Mouse (Mus musculus) MEL-GATA-1-ER (cell line): Measurements from ENCODE around the gene Slc7a11.
A peak's percentile ranks its signal among the peaks of the same experiment; 100 is the strongest.

Experiments used
- DNase-seq: peaks from one replicate; pipeline ENCODE4 v3.0.0-alpha.2; 2012; ENCODE audit warnings: low read depth; ENCODE audit errors: extremely low read depth

Gene Slc7a11

DNA sequence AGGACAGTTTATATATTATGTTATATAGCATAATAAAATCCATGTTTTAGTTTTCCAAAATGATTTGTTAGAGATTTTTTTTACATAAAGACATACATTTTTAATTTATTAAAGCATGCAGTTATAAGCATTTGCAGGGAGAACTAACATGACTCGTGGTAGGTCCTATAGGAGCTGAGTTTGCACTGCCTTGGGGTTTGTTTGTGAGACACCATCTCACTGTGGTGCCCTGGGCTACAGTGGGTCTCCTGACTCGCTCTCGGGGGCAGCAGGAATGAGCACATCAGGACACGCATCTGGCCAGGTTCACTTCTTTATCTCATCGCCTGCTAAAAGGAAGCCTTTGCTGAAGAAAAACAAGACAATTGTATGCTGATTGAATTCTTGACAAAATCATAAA, 257.0 kb downstream of the Slc7a11 start:
- DNase-seq, result no peak

DNA sequence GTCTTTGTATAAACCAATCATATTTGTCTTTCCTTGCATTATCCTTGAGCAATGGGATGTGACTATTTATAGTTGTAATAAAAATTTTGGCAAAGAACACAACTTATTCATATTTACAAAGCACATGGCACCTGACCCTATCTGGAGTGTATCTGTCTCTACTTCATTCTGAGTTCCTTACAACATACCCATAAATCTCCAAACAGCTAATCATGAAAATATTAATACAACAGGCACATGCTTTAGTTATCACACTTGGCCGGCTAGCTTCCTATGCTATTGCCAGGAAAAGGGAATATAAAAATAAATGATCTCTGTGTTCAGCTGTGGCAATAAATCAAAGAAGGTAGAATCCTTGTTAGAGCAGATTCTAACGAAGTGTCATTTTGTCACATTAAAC, 257.5 kb downstream of the Slc7a11 start:
- DNase-seq, result no peak

DNA sequence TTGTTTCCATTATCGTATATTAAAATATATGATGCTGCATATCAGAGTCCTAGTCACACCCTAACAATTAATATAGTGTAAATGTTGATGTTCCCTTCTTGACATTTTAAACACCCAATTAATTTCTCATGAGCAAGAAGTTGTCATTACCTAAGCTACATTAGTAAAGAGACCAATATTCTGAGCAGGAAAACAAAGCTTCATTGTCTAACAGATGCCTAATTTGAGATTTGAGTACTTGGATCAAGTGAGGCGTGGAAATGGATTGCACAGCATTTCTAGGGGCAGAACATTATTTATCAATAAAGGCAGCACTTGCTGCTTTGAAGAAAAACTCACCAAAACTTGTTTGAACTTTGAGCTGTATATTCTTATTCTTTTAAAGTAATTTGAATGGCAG, 282.7 kb downstream of the Slc7a11 start:
- no peak for DNase-seq

DNA sequence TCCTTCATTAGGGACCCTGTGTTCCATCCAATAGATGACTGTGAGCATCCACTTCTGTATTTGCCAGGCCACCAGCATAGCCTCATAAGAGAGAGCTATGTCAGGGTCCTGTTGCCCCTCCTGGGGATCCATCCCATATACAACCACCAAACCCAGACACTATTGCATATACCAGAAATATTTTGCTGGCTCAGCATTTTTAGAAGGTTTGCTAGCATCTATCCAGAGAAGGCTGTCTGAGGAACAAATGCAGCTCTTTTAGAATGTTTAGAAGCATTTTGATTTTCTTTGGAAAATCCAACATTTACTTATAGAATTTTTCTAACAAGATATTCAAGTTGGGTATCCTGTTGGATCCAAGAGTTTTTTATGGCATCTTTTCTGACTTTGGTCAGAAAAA, 299.3 kb downstream of the Slc7a11 start:
- no peak for DNase-seq

DNA sequence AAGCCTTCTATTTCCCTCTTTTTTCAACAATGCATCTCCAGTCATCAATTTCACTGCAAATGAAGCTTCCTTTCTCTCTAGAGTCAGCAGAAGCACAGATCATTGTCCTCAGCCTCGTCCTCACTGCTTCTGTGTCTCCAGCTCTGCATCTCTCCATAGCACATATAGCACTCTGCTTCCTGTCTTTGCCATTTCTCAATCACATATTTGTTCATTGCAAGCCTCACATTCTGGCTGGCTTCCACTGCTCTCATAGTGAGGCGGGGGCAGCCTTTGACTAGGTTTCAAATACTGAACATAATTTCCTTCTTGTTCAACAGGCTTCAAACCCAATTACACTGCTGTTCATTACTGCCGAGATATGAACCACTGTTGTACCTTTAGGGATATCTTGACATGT, 305.1 kb downstream of the Slc7a11 start:
- DNase-seq, result no peak

DNA sequence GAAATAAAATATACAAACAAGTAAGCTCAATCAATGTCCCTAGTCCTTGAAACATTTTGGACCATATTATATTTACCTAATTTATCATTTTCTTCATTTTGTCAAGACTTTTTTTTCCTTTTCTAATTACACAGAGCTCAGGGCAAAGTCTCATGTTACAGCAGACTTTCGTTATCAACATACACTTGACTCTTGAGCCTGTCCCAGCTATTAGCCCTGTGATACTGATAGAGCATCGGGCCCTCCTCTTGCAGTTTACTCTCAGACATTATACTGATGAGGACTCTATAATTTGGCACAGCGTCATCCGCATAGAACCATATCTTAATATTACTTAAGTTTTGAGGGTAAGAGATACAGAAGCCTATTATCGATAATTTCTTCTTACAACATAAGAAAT, 311.2 kb downstream of the Slc7a11 start:
- no peak for DNase-seq

DNA sequence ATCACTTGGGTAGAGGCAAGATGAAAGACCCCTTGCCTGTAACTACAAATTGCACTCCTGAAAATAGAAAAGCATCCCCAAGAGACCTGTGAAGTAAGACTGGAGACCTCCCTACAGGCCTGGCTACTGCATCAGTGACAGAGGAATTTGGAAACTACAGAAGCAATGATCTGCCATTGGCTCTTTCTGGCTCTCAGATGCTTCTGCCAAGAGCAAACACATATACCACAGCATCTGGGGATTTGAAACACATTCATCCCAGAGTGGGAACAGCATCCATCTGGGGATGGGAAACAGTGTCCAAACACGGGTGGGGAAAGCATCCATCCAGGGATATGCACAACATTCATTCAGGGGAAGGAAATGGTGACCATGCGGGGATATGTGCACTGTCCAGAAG, 313.1 kb downstream of the Slc7a11 start:
- no peak for DNase-seq

DNA sequence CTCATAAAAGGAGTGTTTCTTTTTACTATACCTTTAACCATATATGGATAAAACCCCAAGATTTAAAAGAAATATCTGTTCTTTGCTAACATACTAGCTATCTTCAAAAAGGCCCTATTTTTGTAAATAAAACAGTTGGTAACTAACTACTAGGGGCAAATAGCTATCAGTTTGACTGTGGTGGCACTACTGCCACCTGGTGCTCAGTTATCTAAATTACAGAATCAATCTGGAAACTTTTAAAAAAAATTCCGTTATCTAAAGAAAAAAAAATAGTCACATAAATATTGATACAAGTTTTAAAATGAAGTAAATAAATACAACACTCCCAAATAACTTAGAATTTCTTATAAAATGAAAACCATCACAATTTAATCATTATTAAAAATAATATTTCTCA, 322.4 kb downstream of the Slc7a11 start:
- no peak for DNase-seq

DNA sequence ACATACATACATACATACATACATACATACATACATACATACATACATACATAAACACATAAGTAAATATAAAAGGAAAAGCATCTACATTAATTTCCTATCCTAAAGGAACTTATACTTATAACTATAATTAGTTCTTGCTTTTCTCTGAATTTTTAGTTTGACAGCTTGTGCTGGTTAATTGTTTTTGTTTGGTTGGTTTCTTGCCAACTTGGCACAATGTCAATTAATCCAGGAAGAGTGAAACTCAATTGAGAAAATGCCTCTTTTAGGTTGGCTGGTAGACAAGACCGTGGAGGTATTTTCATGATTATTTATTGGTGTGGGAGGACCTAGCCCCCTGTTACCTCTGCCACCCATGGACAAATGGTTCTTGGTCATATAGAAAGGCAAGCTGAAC, 327.1 kb downstream of the Slc7a11 start:
- no peak for DNase-seq

DNA sequence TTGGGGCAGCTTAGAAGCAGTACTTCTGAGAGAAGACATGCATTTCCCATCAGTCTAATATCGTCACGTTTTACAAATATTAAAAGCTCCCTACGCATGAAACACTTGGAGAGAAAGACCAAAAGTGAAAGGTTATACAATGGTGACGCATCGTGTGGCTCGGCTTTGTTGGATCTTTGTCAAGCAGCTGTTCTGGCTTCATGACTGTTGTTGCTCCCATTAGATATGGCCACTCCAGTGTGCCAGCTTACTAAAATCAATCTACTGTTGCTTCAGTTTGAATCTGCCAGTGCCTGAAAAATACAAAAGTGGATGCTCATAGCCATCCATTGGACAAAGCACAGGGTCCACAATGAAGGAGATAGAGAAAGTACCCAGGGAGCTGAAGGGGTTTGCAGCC, 337.9 kb downstream of the Slc7a11 start:
- DNase-seq, result no peak

DNA sequence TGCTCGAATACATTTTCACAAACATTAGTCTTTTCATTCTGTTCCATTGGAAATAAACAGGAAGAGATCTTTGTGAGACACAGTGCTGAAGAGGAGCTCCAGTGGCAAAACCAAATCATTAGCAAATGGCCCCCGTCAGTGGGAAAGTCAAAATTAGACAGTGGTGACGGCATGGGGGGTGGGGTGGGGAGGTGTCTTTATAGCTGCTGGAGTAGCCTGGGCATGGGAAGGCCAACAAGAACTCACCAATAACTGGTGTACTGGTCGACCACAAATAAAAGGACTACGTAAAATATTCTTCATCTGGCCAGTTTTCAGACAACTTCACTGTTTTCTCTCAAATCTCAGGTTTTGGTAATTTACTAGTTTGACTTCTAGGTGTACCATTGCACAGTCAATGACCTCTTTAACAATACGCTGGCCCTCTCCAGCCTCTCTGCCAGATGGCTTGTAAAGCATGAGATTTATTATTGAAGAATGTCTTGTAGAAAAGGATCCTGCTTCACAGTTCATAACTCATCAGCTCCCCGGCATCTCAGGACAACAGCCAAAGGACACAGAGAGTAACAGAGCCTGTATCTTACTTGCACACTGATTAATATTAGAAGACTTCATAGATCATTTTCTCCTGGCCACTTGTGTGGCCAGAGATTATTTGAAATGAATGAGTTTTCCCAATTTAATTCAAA, 348.9 kb downstream of the Slc7a11 start:
- no peak for DNase-seq

DNA sequence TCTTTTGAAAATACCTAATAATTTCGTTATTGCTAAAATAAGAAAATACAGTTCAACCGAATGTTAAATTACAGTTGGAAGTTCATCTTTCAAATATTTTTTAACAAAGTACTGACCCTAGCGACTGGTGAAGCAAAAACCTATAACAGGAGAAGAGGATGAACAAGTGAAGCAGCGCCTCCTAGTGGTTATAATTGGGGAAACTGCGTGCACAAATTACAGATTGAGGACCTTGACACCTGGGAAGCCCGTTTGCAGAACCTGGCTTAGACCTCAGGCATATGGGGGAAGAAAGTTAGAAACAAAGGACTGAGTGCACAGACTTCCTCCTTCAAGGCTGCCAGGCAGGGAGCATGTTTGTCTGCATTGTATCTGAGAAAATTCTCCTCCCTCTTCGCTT, 366.4 kb downstream of the Slc7a11 start:
- DNase-seq, result peak; percentile 50

DNA sequence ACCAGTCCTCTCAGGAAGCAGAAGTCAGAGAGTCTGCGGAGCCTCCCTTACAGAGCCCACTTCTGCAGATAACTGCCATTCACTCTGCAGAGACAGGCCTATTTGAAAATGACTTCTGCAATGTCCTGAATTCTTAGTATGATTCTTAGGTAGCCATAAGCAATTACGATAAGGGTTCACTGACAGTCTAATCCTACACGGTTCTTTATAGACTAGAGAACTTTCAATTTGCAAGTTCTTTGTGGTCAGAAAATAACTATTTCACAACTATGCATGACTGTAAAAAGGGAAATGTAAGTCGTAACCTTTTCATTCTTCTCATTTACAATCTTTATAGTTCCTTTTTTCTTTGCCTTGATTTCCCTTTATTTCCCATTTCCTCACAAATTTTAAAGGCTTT, 380.0 kb downstream of the Slc7a11 start:
- no peak for DNase-seq

DNA sequence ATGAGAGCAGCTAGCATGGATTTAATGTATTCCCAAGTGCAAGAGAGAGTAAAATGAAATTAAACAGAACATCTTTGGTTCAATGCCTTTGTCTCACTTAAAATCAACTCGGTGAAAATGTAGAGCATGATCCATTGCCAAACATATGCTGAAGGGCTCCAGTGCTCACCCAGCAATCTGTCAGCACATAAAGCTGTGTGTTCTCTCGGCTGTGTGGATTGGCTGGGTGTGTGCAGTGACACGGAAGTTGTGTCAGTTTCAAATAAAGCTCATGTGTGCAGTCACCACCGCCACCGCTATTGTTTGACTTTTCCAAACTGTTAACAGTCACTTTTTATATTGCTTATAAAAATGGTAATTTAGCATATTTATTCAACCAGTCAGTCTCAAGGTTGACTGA, 398.7 kb downstream of the Slc7a11 start:
- no peak for DNase-seq

DNA sequence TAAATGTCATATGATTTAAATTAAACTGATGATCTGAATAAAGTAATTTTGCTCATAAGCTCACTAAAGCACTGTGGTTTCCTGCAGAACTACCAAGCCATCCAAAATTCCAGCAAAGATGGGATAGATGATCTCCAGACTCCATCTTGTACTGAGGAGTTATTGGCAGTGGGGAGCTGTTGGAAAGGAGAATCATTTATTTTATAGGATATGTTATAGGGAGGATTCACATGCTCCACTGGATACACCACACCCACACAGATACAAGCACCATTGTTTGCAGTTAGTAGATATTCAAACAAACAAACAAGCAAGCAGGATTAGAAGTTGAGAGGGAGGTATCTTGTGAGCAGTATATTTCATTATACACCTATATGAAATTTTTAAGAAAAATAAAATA, 399.3 kb downstream of the Slc7a11 start:
- no peak for DNase-seq

DNA sequence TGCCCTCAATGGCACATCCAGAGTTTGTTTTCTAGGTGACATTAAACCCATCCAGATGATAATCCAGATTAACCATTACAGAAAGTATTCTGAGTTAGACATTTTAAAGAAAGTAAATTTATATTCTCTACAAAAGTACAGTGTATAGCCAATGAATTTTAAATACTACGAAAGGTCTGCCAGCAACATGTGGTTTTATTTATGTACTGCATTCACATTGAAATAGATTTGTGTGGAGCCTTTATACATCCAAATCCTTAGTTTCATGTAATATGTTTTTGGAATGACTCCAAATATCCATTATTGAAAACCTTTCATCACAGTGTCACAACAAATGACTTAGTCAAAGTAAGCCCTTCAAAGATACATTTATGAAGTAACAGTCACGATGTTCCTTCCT, 402.3 kb downstream of the Slc7a11 start:
- no peak for DNase-seq

DNA sequence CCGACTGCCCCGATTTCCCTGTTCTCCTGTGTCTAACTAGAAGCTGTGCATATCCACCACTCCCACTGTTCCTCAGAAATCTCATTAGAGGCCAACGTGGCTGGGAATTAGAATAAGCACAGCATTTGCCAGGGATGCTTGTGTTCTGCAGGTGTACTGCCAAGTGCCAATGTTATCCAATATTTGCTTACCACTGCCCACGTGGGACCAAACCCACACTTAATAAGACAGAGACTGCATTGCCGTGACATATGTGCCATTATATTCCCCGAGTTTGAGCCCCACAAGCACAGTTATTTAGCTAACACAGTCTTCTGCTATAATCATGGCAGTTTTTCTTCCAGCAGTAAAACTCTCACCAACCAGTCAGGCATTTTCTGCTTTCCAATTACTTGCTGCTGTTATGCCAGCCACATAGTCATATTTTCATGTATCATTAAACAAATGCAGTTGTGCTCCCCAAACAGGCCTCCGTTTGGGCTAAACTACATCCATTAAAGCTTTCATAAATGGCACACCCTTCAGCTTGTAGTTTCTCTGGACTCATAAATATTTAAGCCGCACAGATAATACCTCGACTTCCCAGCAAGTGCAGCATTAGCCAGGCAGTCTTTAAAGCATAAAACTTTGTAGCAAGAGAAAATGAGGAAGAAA, 407.4 kb downstream of the Slc7a11 start:
- no peak for DNase-seq

DNA sequence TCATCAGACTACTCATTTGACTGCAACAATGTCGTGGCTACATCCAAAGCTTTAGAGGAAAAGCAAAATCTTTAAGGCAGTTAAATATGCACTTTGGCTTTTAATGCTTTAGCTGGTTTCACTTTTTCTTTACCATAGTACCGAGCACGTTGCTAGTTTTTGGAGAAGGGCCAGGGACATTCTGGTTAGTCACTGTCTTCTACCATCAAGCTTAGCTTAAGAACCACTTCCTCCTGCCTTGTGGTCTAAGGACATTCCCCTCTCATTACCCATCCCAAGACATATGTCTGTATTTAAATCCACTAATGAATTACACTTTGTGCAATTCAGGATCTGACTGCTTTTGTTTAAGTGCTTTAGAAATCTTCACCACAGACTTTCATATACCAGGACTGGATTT, 410.1 kb downstream of the Slc7a11 start:
- DNase-seq, result no peak

DNA sequence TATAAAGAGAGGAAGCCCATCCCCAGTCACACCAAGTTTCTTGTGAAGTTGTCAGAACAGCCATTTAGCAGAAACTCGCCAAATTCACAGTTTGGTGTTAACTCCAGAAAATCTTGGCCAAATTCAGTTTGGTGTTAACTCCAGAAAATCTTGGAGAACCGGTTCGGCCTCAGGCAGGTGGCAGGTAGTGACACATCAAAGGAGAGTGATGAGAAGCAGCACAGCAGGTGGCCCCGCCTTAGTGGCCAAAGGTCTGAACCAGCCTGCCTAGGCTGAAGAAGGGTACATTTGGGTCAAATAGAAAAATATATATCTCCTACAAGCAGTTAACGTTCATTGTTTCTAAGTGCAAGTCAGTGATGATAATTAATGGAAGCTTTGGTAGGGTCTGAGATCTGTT, 417.4 kb downstream of the Slc7a11 start:
- DNase-seq, result no peak

DNA sequence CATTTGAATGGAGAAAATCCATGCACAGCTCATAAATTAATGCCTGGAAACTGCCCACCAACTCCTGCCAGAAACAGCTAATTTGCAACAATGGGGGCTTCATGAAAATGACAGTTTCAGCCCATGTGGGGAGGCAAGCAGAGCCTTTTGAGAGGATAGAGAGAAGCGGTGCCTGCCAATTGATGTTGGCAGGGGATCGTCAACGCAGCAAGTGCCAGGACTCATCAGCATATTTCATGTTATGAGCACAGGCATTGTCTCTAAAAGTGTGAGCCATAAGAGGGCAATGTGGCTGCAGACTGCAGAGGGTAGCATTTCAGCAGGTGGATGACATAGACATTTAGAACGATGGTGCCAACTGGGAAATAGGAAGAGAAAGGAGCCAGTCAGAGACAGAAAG, 429.0 kb downstream of the Slc7a11 start:
- no peak for DNase-seq

DNA sequence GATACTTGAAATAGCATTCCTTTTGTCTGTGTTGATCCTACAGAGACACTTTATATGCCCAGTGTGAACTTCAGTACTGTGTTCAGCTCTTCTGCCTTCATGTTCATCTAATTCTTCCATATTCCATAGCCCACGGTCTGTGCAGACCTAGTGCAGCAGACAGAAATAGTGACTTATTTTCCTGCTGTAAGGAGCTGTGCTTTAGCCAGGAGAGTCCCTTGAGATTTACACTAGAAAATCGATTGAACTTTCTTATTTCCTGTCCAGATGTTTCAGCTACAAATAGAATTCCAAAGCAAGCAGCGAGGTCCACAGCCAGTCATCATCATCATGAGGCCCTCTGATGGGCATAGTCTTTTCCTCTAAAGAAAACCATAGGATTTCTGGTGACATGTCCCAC, 431.4 kb downstream of the Slc7a11 start:
- no peak for DNase-seq

DNA sequence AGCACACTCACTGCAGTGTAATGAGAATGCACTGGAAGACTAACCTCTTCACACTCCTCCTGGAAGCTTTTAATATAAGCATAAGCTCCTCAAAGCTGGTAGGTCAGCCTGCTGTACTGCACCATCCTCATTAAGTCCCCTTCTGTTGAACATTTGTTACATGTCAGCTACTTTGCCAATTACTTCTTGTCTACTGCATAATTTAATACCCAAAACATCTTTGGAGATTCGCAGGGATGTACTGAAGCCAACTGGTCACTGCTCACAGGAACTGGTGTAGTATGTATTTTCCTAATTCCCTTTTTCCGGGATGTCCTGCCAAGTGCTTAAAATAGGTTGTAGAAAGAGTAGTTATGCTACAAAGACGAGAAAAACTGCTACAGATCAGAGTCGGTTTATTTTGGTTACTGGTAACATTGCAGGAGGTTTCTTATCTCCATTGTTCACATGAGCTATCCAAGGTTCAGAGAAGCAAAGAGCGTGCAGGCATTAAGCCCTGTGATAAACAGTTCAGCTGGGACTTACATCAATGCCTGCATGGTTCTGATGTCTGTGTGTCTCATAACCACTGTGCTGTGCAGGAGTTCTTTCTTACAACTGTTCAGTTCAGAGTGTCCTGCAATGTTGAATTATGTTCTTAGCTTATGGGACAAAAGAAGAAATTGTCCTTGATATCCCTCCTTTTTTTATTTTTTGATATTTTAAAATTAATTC, 439.3 kb downstream of the Slc7a11 start:
- peak; percentile 11 for DNase-seq

DNA sequence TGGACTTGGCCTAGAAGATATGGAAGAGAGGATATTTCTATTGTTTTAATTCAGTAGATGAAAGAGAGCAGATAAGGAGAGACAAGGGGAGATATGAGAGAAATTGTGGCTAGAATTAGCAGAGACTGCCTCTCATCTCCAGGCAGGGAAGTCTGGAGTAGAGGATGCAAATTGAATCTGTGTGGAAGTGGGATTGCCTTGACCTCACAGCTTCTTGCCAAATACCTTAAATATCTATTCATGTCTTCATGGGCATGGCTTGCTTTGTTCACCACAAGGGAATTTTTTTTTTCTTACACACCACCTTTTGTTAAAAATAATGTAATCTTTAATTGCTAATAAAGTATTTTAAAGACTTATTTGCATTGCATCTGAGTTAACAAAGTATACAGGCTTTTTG, 441.3 kb downstream of the Slc7a11 start:
- DNase-seq, result no peak
